Mouse (Mus musculus): ENCODE data around the gene Marc2.

The Marc2 gene

DNA sequence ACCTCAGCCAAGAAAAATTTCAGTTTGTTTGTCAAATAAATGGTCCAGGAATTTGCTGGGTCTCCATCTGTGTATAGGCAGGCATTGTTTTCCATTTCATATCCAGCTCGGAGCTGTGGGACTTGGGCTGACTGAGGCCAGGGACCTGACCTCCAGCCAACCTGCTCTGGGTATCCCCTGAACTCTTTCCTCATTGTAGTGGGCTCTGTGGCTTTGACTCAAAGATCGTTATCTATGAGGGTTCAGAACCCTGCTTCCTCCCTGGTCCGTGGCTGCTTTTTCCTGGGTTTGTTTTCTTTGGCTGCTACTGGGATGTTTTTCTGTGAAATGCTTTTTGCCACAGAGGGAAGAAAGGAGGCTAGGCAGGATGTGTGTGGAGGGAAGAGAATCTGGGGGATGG, 7.7 kb upstream of the Marc2 start:
- DNase-seq (ENCODE audit: low read depth), result no peak

DNA sequence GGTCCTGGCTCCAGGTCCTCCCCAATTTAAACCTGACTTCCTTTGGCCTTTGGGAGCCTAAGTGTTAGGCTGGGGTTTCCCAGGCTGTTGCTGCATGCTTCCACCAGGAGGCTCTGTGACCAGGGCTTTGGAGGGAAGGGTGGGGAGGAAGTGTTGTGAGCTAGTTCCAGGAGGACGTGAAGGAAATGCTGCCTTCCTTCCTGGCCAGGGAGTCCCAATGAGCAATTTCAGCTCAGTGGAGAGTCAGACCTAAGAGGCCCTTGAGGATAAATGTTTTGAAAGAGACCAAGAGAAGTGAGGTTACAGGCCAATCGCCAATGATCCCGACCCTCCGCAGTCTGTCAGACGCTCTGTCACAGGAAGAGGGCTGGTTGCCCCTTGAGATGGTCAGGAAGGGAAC, 7.1 kb upstream of the Marc2 start:
- DNase-seq (ENCODE audit: low read depth), result no peak

DNA sequence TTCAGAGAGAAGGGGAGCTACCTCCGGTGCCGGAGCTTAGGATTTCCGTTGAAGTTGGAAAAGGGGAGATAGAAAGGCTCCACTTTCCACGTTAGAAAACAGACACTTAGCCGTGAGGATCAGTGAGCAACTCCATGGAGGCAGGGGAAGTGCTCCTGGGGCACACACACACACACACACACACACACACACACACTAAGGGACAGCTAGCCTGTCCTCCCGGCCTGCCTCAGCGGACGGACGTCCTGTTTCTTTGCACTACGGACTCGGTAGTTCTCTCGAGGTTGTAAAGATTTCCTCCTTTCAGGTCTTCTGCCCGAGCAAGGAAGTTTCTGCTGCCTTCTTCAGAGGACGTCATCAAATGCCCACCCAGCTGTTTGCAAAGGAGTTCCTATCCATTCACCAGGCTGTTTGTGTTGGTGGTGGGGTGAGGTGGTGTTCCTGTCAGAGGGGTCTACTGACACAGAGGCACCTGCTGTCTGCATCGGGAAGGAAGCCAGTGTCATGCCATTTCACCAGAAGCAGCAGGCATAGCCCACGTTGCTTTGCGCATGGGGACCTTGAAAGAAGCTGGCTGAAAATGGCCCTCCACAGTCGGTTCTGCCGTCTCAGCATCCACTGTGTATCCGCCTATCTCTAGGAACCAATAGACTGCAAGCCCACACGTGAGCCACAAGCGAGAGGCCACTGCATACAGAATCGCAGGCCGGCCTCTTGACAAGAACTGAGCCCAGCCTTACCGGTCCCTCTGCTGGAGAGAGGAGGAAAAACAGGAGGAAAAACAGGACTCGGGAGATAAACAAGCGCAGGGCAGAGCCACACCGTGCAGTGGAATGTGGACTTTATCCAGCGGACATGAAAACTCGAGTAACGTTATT, 5.7 kb upstream of the Marc2 start:
- peak; percentile 70 for DNase-seq (ENCODE audit: low read depth)

DNA sequence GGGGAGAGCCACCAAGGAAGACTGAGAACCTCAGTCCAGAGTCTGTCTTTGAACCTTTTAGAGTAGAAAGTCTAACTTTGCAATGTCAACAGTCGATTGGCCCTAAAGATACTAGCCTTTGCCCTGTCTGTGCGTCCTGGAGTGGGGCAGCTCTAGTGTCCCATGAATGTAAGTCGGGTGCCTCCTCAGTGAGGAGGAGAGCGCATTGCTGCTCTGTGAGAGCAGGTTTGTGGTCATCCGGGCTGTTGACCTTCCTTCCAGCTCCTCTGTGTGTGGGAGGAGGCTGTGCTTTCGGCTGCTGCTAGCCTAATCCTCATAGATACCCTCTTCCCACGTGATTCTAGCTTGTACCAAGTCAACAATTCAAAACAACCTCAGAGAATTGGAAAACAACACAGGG, 4.9 kb upstream of the Marc2 start:
- DNase-seq (ENCODE audit: low read depth), result no peak

DNA sequence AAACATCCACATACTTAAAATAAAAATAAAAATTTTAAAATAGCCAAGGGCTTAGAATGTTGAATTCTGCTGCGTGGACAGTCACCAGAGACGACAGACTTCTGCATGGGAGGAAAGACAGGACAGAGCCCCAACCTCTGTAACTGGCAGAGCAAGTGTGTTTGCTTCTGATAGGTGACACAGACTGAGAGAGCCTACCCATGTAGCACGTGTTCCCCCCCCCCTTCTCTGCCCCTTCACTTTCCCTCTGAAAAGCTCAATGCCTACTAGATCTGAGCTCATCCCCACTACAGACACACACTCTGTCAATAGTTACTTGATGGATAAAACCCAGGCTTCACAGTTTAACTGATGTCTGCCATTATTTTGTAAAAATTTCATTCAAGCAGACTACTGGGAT, 722 bp upstream of the Marc2 start:
- no peak for DNase-seq (ENCODE audit: low read depth)

DNA sequence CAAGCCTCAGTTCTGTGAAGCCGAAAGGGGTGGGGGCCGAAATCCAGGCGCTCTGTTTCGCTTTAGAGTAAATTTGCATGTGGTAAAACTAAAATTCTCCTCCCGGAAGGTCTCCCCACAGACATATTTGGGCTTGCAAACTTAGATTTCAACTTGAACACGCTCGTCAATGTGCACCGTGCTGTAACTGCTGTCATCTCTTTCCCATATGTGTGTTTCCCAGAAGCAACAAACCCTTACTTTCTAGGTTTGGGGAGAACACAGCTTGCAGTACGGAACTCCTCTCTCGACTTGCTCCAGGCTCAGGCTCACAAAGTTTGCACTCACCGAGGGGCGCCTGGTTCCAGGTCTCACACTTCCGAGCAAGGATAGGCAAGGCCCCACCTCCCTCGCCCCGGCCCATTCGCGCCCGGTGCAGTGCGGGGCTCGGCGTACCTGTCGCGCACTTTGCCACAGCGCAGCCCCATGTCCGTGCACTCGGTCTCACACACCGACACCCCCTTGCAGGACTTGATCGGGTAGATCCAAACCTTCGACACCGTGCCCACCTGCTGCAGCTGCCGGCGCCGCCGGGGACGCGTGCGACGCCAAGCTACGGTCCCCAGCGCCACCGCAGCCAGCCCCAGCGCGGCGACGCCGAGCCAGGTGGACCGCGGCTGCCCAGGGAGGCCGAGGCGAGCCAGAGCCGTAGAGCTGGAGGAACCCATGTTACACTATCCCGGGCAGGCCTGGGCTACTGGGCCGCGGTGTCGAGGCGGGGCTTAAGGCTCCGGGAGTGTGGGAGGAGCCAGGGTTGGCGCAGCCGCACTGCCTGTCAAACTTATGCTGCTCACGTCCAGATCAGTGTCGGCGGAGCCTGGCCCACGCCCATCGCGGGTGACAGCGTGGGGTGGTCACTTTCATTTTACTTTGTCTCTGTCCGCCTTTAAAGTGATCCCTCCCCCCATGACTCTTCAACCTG, 860 bp downstream of the Marc2 start:
- peak; percentile 82 for DNase-seq (ENCODE audit: low read depth)

DNA sequence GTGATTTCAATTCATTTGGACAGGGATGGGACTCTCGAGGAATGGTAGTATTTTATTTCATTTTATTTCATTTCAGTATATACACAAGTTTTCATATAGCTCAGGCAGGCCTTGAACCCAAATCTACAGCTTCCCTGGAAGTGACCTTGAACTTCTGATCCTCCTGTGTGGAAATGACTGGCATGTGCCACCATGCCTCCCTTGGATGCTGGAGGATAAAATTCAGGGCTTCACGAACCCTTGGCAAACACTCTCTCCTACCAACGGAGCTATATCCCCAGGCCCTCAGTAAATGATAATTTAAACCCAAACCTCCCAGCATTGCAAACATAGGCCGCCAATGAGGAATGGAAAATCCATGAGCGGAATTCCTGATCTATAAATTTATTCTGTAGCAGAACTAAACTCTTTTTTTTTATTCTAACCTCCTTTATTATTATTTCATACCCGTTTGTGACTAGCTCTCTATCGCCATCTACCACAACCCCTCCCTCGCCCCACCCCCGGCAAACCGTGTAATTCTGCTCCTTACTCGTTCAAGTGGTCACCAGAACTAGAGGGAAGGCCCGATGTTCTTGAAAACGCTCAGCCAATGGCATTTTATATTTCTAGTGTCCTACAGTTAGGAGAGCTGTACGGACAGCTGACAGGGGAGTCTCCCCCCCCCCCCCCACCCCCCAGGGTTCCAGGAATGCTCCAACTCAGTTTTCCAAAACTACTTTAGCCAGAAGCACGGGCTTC, 1.8 kb downstream of the Marc2 start:
- DNase-seq (ENCODE audit: low read depth), result no peak

DNA sequence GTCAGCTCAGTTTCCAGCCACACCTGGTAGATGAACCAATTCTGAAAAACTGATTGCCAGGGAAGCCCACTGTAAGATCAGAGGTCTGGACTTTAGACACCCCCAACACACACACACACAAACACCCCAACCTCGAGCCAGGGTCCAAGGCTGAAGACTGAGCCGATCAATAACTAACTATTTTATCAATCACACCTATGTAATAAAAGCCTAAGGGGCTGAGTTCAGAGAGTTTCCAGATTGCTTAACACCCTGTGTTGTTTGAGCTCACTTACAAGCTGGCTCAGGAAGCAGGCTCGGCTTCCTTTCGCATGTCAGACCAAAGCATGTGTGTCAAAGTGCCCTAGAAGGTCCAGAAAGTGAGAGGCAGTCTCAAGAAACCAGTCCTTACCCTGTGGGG, 8.6 kb downstream of the Marc2 start:
- no peak for DNase-seq (ENCODE audit: low read depth)

DNA sequence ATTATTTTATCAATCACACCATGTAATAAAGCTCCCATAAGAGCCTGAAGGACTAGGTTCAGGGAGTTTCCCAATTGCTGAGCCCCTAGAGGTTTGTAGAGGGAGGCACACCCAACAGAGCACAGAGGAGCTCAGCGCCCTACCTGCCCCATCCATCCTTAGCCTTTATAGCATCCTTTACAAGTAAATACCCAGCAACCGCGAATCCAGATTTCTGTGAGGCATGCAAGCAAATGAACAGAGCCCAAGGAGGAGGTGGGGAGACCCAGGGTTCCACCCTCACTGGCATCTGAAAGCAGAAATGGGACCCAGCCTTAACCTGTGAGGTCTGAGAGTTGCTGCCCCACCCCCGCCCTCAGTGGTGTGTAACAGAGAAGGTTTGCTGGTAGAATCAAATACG, 9.9 kb downstream of the Marc2 start:
- no peak for DNase-seq (ENCODE audit: low read depth)

DNA sequence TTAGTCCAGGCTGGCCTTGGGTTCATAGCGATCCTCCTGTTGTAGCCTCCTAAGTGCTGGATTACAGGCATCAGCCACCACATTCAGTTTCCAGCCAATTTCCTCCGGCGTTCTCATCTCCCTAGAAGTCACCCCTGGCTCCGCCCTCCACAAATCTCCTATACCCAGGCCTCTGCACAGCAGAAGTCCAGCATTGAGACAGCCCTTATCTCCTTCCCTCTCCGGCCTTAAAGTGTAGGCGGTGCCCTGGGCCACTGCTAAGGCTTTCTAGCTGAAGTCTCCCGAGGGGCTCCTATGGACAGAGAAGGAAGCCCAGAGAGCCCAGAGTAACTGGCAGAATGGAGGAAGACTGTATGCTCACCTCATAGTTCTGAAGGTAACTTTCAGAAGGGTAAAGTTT, 12.8 kb downstream of the Marc2 start:
- no peak for DNase-seq (ENCODE audit: low read depth)

DNA sequence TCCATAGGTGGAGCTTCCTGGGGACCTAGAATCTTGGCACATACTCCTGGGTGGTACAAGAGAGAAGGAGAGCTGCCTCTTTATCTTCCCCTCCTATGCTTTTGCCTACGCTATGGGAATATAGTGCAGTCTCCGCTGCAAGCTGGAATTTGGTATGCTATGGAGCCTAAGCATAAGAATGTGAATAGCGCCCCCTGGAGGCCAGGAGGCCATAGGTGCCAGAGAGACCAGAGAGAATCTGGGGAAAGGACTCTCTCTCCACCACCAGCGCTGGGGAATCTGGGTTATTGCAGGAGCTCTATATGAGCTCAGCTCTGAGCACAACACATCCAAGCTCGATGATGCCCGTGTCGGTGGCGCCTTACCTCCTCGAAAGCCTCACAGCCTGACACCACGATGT, 14.0 kb downstream of the Marc2 start:
- no peak for DNase-seq (ENCODE audit: low read depth)

DNA sequence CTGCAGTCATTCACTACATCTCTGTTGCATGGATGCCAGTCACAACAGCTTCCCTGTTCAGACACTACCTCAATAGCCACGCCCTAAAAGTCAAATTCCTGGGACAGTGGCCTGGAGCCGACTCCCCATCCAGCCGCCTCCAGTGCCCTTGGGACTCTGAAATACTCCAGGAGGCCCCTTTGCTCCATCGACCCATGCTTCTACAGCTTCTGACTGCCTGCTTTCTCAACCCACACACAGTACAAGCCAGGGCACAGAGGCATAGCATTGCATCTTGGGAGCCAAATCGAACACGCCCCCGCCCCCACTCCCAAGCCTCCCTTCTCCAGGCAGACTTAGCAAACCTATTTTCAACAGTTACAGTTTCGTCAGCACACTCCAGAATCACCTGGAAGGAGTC, 16.4 kb downstream of the Marc2 start:
- DNase-seq (ENCODE audit: low read depth), result no peak

DNA sequence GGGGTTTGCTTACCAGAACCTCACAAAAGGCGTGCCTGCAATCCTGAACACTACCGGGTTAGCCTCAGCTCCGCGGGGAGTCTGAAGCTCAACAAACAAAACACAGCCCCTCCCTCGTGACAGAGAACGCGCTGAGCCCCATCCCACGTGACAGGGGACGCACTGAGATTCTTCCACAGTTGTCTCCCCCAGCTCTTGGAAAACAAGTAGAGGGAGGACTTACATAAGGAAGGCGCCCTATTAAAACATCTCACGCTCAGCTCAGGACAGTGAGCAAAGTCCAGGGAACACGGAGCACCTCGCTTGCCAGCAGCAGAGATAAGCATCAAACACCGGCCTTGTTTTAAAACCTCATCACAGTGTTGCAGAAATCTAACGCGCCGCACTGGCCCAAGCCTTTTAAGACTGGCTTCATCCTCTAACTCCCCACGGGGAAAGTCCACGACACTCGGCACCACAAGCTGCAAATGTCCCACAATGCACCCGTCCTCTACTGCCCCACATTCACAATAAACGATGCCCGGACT, 19.0 kb downstream of the Marc2 start:
- no peak for DNase-seq (ENCODE audit: low read depth)

DNA sequence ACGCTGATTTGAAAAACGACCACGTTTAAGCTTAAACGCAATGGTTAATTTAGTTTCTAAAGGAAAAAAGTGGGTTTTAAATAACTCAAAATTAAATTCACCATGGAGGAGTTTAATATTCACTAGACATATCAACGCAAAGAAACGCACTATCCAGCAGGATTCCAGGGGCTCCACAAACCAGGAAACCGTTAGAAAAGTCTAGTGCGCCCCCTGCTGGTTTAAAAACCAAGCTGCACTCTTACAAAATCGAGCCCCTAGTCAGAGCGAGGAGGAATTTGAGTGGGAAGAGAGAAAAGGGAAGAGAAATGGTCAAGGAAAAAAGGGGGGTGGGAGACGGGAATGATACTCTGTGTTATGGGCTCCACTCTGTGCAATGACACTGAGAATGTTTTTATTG, 21.2 kb downstream of the Marc2 start:
- no peak for DNase-seq (ENCODE audit: low read depth)

DNA sequence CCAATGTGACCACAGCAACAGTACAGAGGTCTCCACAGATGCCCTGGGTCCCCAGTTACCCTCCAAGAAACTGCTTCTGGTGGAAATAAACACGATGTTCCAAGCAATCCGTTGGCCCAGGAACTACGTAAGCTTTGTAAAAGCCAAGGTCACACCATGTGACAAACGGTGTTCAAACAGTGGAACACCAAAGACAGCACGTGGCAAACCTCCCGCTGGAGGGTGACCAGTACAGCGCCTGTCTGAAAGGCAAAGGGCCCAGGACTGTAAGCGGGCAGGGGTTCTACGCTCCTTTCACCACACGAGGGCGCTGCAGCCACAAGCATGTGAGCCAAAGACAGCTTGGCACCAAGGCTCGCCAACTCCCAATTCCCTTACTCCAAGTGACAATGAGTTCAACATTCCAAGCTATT, 21.8 kb downstream of the Marc2 start:
- peak; percentile 70 for DNase-seq (ENCODE audit: low read depth)

DNA sequence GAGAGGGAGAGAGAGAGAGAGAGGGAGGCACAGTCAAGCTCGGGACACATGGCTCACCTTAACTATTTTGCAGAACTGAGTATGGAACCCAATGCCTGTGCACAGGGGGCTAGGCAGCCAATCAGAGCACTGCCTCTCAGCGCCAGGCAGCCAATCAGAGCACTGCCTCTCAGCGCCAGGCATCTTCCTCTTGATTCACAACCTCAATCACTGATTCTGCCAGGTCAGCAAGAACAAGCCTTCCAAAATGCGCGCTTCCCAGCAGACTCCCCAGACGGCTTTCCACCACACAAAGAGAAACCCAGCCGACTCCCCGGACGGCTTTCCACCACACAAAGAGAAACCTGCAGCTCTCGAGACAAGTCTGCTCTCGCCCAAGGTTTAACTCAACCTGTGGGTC, 23.6 kb downstream of the Marc2 start:
- DNase-seq (ENCODE audit: low read depth), result no peak

DNA sequence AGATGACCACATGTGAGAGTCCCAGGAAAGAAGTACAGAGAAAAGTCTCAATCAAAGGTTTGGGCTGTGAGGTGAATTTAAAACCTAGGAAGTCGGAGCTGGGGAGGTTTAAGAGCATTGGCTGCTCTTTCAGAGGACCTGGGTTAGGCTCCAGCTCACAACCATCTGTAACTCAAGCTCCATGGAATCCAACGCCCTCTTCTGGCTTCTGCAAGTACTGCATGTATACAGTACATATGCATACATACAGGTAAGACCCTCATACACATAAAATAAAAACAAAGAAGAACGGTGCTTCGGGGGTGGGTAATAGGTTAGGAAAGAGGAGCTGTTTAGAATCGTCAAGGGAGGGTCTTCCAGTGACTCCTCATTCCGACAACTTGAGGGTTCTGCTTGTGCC, 28.5 kb downstream of the Marc2 start:
- DNase-seq (ENCODE audit: low read depth), result no peak

DNA sequence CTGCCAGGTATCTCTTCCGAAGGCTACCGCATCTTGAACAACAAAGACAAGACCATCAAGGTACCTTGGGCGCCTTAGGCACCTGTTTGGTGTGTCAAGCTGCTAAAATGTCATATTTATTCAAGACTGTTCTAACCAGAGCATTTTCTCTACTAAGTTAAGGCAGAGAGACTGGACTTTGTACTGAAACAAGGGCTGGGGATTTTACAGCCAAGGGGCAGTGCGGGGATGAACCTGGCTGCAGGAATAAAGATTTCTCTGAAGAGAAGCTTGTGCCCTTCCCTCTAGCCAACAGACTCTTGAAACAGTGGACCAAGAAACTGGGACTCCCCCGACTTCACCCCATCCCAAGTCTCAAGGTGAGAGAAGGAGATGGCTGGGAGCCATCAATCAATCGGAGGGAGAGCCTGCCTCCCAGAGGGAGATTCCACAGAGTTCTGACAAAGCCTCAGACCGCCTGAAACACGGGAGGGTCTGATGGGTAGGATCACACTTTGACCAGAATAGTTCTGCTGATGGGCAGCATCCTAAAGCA, 34.5 kb downstream of the Marc2 start:
- no peak for DNase-seq (ENCODE audit: low read depth)

DNA sequence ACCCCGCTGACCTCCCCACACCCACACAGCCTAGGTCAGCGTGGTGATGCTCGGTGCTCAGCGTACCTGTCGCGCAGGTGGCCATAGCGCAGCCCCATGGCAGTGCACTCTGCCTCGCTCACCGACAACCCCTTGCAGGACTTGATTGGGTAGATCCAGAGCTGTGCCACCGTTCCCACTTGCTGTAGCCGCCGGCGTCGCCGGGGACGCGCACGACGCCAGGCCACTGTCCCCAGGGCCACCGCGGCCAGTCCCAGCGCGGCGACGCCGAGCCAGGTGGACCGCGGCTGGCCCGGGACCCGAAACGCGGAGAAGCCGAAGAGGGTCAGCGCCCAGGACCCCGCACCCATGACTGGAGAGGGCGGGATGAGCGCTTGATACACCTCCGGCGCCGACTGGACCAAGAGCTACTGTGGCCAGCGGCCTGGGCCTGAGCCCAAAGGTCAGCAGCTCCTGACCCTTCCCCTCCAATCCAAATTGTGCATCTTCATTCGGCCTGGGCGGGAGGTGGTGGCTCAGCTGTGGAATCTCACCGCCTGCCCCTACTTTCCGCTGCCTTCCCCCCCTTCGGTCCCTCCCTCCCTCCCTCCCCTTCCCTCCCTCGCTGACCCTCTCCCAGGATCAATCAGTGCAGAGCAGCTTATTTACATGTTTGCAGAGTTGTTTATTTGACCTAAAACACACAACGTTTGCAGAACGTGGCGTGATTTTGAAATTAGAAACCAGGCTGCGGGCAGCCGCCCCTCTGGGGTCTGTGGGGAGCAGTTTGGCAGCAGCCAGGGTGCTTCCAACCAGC, 35.3 kb downstream of the Marc2 start, which contains the start of gene Marc1:
Marc1 (minus strand) TSS at position 534 of the 796 bp plus-strand sequence.
- no peak for DNase-seq (ENCODE audit: low read depth)

DNA sequence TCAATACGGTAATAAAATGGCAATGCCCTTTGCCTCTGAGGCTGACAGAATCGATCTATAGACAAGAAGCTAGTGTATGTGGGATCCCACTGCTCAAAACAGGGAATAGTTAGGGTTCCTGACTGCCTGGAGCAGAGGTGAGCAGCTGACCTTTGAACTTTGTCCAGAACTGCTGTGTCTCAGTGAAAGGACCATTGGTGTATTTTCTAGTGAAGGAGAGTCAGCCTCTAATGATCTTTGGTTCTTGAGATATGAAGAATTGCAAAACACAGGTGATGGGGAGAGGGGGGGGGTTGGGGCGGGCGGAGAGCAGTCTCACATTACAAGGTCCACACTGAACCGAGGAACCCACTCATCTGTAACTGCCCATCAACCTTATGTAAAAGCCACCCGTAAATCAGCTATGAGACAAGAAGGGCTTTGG, 36.7 kb downstream of the Marc2 start:
- DNase-seq (ENCODE audit: low read depth), result no peak
